Mouse (Mus musculus) C2C12 (cell line): ENCODE measurements around the gene Il21r. TPM values are rescaled to one million over a fixed set of nuclear protein-coding genes. Genes with fewer than 3 reads are reported as not detected.

Source experiments
- H3K27me3 ChIP-seq: one replicate; pipeline ENCODE4 v1.6.1; 2011; ENCODE audit not compliant: control insufficient read depth, insufficient read depth, insufficient read length
- H3K36me3 ChIP-seq: one replicate; pipeline ENCODE4 v1.6.1; 2011; ENCODE audit not compliant: control insufficient read depth, insufficient read depth
- H3K4me3 ChIP-seq: one replicate; pipeline ENCODE4 v1.5.1; 2011; ENCODE audit warnings: mild to moderate bottlenecking, control low read depth; ENCODE audit not compliant: poor library complexity, insufficient read depth, severe bottlenecking
- H3K79me2 ChIP-seq: one replicate; pipeline ENCODE4 v1.6.1; 2011; ENCODE audit not compliant: control insufficient read depth, insufficient read depth
- H3K79me3 ChIP-seq: one replicate; pipeline ENCODE4 v1.6.1; 2011; ENCODE audit warnings: low read depth, control low read depth
- H3ac ChIP-seq: one replicate; pipeline ENCODE3; 2011; ENCODE audit warnings: low read depth; ENCODE audit not compliant: control insufficient read depth, insufficient read length
- CEBPB ChIP-seq: IDR thresholded peaks from one replicate; pipeline ENCODE4 v1.6.1; 2011; ENCODE audit warnings: low read depth, mild to moderate bottlenecking, control low read depth, moderate library complexity
- CTCF ChIP-seq: IDR thresholded peaks from one replicate; pipeline ENCODE4 v1.5.1; 2011; ENCODE audit not compliant: control insufficient read depth, insufficient read depth, insufficient read length
- FOSL1 ChIP-seq: IDR thresholded peaks from one replicate; pipeline ENCODE4 v1.8.0; 2011; ENCODE audit warnings: mild to moderate bottlenecking, low read length; ENCODE audit not compliant: poor library complexity, insufficient read depth, severe bottlenecking
- MAX ChIP-seq: IDR thresholded peaks from one replicate; pipeline ENCODE4 v1.6.1; 2011; ENCODE audit warnings: mild to moderate bottlenecking, control low read depth
- MYOD1 ChIP-seq: IDR thresholded peaks from one replicate; pipeline ENCODE4 v1.6.1; 2011; ENCODE audit warnings: low read depth; ENCODE audit not compliant: control insufficient read depth, insufficient read length
- MYOG ChIP-seq: IDR thresholded peaks from one replicate; pipeline ENCODE4 v1.6.1; 2011; ENCODE audit not compliant: control insufficient read depth, insufficient read length; ENCODE audit errors: extremely low read depth
- USF1 ChIP-seq: IDR thresholded peaks from one replicate; pipeline ENCODE4 v1.6.1; 2011; ENCODE audit warnings: low read depth, mild to moderate bottlenecking, control low read depth, moderate library complexity
- polyA plus RNA-seq: library from polyadenylated mRNA; unstranded; fragments of >200 nt; fragmentation: generic; extraction: Trizol; gene quantifications from one replicate; pipeline ENCODE4 v1.2.1, GENCODE M21; 2012; ENCODE audit warnings: missing spikeins

Il21r gene
- polyA plus RNA-seq, 1 experiment, result 0.35 TPM

DNA sequence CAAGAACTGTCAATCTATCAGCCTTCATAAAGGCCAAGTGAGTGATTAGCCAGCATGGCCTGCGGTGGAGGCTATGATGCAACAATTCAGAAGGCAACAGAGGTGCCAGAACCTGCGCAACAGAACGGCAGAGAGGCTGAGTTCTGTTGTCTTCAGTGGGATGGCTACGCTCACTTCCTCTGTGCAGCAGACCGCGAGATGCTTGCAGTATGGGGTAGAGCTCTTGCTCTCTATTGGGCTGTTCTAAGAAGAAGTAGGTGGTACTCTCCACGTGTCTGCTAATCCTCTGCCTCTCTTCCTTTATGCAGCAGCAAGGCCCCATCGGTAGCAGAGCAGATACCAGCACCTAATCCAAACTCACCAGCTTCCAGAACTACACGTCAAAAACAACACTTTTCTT is 76.7 kb downstream of the Il21r start:
- Histone ChIP-seq H3ac (no peak overlapping the region), H3K79me2 (no peaks in the 10 kb centered on the region), H3K4me3 (no peak overlapping the region), H3K79me3 (no peaks in the 10 kb centered on the region), H3K27me3 (no peaks in the 10 kb centered on the region), H3K36me3 (peaks cover 47% of the 10 kb centered on the region)
- no peak for TF ChIP-seq CEBPB
- TF ChIP-seq CTCF, result no peak
- no peak for TF ChIP-seq USF1
- TF ChIP-seq MAX, result no peak
- TF ChIP-seq FOSL1, result no peak
- no peak for TF ChIP-seq MYOG
- no peak for TF ChIP-seq MYOD1

Other genes with a start within 250 kb of the Il21r start
- 10.3 TPM for gene Kdm8, start 158.8 kb upstream of the Il21r start, polyA plus RNA-seq
- 103 TPM for gene Nsmce1, start 111.8 kb upstream of the Il21r start, polyA plus RNA-seq
- gene Il4ra, start 51.3 kb upstream of the Il21r start, polyA plus RNA-seq, result 22.7 TPM
- gene Gtf3c1, start 104.4 kb downstream of the Il21r start, polyA plus RNA-seq, result 37.1 TPM
- 3.7 TPM for gene D430042O09Rik, start 104.5 kb downstream of the Il21r start, polyA plus RNA-seq